Mouse (Mus musculus): ENCODE data around the gene Gtf2e1.

The Gtf2e1 gene

DNA sequence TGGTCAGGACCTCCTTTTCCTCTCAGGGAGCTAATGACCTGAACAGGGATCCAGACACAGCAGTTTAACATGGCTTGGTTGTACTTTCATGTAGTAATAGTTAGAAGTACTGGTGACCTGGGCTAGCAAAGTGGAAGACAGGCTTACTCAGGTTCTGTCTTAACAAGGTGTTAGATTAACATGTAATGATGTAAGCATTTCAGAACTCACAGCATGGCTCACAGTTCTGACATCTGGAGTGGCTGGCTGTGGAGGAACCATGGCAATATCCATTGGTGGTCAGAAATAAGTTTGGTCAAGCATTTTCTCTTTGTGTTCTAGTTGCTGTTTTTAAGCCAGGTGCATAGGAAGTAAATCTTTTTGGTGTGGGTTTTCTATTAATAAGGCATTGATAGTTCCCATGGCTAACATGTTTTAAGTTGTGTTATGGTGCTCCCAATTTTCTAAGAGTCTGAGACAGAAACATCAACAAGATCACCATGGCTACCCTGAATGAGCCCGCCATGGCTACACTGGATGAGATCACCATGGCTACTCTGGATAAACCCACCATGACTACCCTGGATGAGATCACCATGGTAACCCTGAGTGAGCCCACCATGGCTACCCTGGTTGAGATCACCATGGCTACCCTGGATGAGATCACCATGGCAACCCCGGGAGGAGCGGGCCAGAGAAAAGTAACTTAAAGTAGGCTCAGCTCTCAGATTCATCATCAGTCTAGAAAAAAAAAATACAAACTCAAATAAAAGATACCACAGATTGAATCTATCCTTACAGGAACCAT lies 52.6 kb downstream of the Gtf2e1 start:
- DNase-seq (ENCODE audit: low read depth, low spot score): no peak

DNA sequence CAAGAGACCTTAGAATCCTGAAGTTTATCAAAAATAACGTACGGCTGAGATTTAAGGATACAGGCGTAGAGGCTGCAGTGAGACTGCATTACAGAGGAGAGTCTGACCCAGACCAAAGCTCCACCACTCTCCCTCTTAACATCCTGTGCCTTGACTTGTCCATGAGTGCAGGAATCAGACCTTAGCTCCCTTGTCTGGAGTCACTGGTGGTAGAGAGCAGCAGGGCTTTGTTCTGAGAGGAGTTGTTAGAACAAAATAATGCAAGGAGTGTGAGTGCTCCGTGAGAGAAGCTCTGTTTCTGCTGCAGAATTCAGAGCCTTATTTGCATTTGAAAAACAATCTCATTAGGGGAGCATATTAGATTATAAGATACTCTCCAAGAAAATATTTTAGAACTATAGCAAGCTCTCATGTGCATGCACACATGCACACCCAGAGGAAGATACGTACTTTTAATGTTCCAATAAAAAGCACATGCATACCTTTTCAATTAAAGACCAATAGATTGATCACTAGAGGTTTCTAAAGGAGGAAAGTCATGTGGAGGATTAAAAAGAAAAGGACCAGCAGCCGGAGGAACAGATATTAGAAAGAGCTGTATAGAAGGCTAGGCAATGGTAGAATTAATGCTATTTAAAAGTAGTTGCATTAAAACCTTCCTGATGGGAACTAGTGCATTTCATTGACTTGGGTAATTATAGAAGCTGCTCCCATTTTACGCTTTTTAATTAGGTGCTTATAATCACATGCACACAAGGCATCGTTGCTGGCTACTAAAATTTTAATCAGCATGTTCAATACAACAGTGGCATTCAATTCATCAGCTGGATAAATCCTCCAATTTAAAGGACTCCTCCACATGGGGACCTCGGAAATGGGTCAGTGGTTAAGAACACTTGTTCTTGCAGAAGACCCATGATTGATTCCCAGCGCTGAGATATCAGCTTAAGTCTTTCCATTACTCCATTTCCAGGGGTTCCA lies 61.0 kb downstream of the Gtf2e1 start:
- no peak for DNase-seq (ENCODE audit: low read depth, low spot score)

- DNase-seq (ENCODE audit: low read depth, low spot score): no peak
These were observed 66.8 kb downstream of the Gtf2e1 start for GRCm38 (mm10) chr16:37472620-37473312.

- DNase-seq (ENCODE audit: low read depth, low spot score): no peak
These were observed 70.0 kb downstream of the Gtf2e1 start for GRCm38 (mm10) chr16:37469595-37469994.

- DNase-seq (ENCODE audit: low read depth, low spot score): no peak
These were observed 75.6 kb downstream of the Gtf2e1 start for GRCm38 (mm10) chr16:37463981-37464380.

DNA sequence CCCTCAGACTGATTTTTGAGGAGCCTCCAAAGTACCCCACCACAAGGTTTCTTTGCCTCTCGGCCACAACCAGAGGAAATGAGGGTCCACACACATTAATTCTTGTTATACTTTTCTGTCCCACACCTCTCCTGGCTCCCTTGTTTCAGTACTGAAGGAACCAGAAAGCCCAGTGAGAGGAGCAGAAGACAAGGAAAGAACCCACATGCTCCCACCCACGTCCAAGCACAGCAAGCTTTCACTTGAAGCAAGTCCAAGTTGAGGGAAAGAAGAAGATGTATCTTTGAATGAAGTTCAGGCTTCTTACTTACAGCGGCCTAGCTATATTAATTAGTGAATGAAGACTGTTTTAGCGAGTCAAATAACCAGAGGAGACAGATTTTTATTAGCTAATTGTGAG lies 76.7 kb downstream of the Gtf2e1 start:
- DNase-seq (ENCODE audit: low read depth, low spot score): no peak

- no peak for DNase-seq (ENCODE audit: low read depth, low spot score)
These were observed 78.0 kb downstream of the Gtf2e1 start for GRCm38 (mm10) chr16:37461601-37462000.
